Mouse (Mus musculus) CH12F3 (cell line): ENCODE data around the gene Cntn4.

ENCODE experiments used
- in situ Hi-C: fragments of 300-500 bp; cut with MboI; formaldehyde crosslinking; loops from 2 replicates; pipeline ENCODE4 v1.14.3; 2020; ENCODE audit warnings: low sequenced_read_pairs

Cntn4 gene

DNA sequence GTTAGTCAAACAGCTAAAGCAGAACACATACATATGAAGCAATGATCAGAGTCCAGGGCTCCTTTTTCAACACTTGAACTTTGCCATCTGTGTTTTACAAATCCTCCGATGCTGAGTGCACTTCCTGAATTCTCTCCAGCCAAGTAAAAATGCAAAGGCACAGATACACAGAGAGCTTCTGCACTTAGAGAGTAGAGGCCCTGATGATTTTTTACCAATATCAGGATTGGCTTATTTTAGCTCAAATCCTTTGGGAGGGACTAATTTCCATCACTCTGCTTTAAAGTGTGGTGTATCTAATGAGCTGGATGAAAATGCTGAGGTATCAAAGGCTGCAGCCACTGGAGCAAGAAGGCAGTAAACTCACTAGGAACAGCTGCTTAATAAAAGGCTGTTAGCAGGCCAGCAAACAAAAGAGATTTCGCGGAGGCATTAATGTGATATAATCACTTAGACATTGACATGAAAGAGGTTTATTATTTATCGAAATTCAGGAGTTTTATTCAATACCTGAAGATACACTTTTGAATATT is 400.7 kb downstream of the Cntn4 start:
- in situ Hi-C loops: no loop called here

GRCm38 (mm10) chr6:106078629-106079028 is 401.2 kb downstream of the Cntn4 start:
- in situ Hi-C loops: no loop called here

- in situ Hi-C loops: no loop called here
These were observed 420.4 kb downstream of the Cntn4 start for GRCm38 (mm10) chr6:106097856-106098255.

GRCm38 (mm10) chr6:106118523-106119081 is 441.1 kb downstream of the Cntn4 start:
- in situ Hi-C loops: no loop called here

GRCm38 (mm10) chr6:106153530-106153929 is 476.1 kb downstream of the Cntn4 start:
- in situ Hi-C loops: no loop called here

- in situ Hi-C loops: no loop called here
These were observed 477.9 kb downstream of the Cntn4 start for GRCm38 (mm10) chr6:106155362-106155761.

GRCm38 (mm10) chr6:106177546-106177945 is 500.1 kb downstream of the Cntn4 start:
- in situ Hi-C loops: no loop called here

GRCm38 (mm10) chr6:106181596-106181995 is 504.1 kb downstream of the Cntn4 start:
- in situ Hi-C loops: no loop called here

GRCm38 (mm10) chr6:106200974-106201373 is 523.5 kb downstream of the Cntn4 start:
- in situ Hi-C loops: no loop called here

GRCm38 (mm10) chr6:106207401-106207800 is 529.9 kb downstream of the Cntn4 start:
- in situ Hi-C loops: no loop called here

- in situ Hi-C loops: no loop called here
These were observed 535.6 kb downstream of the Cntn4 start for GRCm38 (mm10) chr6:106213071-106213470.

GRCm38 (mm10) chr6:106237046-106237948 is 559.8 kb downstream of the Cntn4 start:
- in situ Hi-C loops: no loop called here

DNA sequence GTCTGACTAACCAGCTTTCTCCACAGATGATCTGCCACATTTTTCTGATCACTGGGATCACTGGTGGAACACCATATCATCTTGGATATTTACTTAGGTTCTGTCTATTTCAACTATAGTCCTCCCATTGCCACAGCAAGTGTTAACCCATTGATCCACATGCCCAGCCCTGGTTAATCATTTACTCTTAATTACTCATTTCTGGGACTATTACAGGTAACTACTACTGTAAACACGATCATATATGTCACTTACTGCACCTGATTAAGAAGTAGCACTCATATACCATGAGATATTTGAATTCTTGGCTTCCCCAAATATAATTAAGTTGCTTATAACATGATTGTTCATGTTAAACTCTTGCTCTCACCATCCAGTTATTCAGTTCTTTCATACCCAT is 564.1 kb downstream of the Cntn4 start:
- in situ Hi-C loops: no loop called here

- in situ Hi-C loops: no loop called here
These were observed 585.9 kb downstream of the Cntn4 start for GRCm38 (mm10) chr6:106263396-106263795.

DNA sequence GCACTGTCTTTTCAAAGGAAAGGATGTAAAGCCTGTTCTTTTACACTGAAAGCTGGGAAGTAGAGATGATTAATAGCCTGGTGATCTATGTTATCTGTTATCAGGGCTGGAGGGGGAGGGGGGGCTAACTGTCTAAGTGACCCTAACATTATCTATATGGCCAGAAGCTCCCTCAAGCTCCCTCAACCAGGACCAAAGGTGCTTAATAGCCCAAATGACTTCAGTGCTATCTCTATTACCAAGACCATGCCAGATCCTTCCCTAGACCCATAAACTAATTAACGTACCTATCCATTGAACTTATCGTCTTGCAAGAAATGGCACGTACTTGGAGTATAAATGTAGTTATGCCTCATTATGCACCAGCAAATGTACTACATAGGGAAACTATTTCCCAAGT is 588.0 kb downstream of the Cntn4 start:
- in situ Hi-C loops: no loop called here

DNA sequence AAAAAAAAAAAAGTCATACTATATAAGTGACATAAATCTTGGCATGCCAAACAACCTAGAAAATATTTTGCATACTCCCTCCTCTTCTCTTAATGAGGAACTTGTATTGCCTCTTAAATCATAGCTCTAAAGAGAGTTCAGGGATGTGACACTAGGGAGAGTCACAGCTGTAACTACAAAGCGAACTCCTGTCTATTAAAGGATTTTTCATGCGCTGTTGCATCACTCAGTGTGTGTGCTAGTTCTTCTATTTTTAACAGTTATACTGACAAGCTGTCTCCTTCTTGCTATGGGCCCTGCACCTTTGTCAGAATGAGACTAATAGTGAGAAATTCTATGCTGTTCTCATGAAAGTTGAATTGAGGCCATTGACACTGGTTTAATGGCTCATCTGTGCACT is 588.8 kb downstream of the Cntn4 start:
- in situ Hi-C loops: no loop called here

GRCm38 (mm10) chr6:106268723-106269122 is 591.3 kb downstream of the Cntn4 start:
- in situ Hi-C loops: no loop called here

GRCm38 (mm10) chr6:106277139-106277538 is 599.7 kb downstream of the Cntn4 start:
- in situ Hi-C loops: no loop called here

DNA sequence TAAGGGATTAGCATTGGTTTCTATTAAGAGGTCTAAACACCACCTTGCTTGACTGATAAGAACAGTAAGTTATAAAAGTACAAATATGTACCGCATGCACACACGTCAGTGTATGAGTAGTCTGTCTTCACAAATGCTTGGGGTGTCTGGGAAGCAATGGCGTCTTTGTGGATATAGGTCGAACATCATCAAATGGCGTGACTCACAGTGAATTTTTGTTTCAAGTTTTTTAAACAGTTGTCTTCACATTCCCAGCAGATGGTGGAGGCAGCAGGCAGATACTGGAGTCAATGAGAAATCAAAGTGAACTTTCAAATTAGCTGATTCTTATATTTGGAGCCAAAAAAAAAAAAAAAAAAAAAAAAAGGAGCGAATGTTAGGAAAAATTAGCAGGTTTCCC is 604.2 kb downstream of the Cntn4 start:
- in situ Hi-C loops: no loop called here

DNA sequence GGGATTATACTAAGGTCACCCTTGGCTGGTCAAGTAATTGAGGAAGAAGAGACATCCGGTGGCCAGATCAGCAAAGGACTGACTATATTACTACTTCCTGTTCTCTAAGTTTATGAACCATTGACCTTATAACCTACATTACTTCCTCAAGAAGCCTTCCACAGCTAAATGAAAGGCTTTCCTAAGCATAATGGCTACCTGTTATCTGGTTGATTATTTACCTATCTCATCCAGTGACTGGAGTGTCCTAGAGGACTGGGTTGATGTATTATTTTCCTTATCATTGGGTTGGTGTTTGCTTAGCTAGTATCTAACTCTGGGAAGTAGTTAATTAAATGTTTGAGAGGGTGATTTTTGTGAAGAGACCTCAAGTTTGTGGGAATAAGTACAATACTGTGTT is 606.4 kb downstream of the Cntn4 start:
- in situ Hi-C loops: no loop called here

DNA sequence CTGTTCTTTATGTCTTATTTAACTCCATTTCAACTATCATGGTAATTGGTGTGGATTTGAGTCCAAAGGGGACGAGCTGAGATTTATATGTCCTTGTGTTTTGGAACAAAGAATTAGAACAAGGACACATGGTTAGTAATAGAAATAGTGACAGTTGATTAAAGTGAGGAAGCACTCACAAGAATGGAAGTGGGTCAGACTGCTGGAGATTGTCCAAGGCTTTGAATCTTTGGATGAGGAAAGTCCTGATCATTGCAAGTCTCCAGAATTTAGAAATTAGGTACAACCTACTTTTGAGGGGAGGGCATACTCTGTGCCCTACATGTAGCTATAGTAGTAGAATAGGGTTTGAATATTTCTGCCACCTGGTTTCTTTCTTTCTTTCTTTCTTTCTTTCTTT is 622.0 kb downstream of the Cntn4 start:
- in situ Hi-C loops: no loop called here

GRCm38 (mm10) chr6:106300179-106300578 is 622.7 kb downstream of the Cntn4 start:
- in situ Hi-C loops: no loop called here
